Mouse (Mus musculus) ES-E14 (cell line): ENCODE data around the gene Atp6v1e2.

Source experiments
- CHD2 ChIP-seq: IDR thresholded peaks from 2 replicates; pipeline ENCODE4 v1.6.1; 2014; ENCODE audit warnings: mild to moderate bottlenecking, low read depth, low read length, inconsistent platforms
- HCFC1 ChIP-seq: IDR thresholded peaks from 2 replicates; pipeline ENCODE4 v1.6.1; 2012; ENCODE audit warnings: low read length, inconsistent platforms, borderline replicate concordance; ENCODE audit not compliant: insufficient read depth

DNA sequence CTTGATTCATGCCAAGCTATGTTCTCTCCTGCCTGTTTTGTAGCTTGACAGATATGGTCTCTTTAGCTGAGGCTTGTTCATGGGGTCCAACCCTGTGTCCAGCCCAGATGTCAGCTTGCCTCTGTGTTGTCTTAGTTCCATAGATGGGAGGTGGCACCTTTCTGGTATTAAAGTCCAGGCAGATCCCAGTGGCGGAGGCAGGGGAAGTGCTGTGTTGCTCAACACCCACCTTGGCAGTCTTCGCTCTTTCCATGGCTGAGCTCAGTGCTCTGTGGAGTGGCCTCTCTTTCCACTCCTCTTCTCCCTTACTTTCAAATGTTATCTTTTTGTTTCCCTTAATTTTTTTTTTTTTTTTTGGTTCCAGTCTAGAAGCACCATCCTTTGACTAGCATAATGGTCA is 25.4 kb upstream of the Atp6v1e2 start:
- no peak for TF ChIP-seq CHD2
- TF ChIP-seq HCFC1: no peak
